Mouse (Mus musculus) layer of hippocampus, postnatal 10 days (tissue): ENCODE data around the gene Ercc5. TPM values are rescaled to one million over a fixed set of nuclear protein-coding genes. Genes with fewer than 3 reads are reported as not detected.

Source experiments
- DNase-seq, 2 experiments: peaks; one replicate each; pipeline ENCODE4 v3.0.0; 2021; ENCODE audit warnings: low spot score in 2 of 2
- total RNA-seq, 2 experiments: library from RNA; stranded (reverse); gene quantifications; 2 replicates each; pipeline ENCODE4 v1.2.3; 2021

Gene Ercc5
- total RNA-seq, 2 experiments from 2014 or later, result 22.2 to 25.3 TPM

DNA sequence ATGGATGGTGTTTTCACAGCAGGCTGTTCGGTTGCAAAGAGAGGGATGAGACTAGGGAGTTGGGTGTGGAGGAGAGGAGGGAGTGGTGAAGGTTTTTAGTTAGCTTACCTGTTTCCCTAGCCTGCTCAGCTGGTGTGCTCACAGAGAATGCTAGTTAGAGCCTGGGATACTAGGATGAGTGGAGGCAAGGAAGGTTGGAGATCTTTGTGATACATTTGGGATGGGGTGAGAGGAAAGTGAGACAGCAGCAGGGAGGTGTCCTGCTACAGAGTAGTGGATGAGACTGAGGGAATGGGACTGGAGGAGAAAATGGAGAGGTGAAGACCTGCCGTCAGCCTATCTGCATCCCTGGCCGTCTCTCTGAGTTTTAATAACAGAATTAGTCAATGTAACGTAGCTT lies 25.1 kb downstream of the Ercc5 start:
- no peak for DNase-seq

DNA sequence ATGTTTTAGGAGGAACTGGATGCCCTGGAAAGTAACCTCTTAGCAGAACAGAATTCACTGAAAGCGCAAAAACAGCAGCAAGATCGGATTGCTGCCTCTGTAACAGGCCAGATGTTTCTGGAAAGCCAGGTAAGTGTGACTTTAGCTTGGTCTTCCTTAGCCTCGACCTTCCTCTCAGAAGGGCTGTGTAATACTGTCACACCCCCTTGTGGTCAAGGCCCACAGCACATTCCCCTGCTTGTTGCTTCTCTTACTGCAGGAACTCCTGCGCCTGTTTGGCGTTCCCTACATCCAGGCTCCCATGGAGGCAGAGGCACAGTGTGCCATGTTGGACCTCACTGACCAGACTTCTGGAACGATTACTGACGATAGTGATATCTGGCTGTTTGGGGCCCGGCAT lies 26.4 kb downstream of the Ercc5 start:
- DNase-seq, result no peak

- no peak for DNase-seq
These were observed 30.5 kb downstream of the Ercc5 start for GRCm38 (mm10) chr1:44178086-44178485.

GRCm38 (mm10) chr1:44186396-44186795 lies 38.9 kb downstream of the Ercc5 start:
- no peak for DNase-seq

DNA sequence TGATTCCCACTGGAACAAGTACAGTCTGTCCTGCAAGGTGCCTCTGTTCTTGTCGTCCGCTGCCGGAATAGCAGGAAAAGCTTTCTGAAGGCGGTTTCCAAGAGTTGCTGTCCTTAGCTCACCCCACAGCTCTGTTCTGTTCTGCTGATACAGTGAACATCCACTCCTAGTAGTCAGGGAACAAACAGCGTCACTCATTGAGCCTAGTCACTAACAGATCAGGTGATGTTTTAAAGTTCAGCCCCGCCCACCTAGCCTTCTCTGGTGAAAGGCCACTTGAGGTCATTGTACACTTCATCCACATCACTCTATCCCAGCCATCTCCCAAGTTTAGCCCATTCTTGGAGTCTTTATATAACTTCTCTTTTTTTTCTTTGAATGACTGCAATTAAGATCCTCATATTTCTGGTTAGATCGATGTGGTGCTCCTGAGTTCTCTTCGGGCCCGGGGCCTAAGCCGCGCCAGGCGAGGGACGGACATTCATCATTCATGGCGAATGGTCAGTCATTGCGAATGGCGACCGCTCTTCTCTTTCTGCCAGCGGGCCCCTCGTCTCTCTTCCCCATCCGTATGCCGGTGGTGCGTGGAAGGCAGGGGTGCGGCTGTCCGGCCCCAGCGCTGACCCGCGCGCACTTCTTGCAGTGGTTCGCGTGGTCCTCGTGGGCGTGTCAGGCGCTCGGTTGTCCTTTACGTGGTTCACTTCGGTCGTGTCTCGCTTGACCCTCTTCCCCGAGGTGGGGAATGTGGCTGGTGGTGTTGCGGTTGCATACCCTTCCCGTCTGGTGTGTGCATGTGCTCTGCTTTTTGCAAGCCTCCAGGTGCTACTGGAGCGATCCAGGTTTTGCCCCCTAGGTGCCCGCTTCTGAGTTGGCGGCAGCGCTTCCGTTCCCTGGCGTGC lies 51.0 kb downstream of the Ercc5 start:
- DNase-seq, result peak; percentile 16 to 32

GRCm38 (mm10) chr1:44202876-44203275 lies 55.3 kb downstream of the Ercc5 start:
- DNase-seq, result no peak

GRCm38 (mm10) chr1:44214443-44214842 lies 66.9 kb downstream of the Ercc5 start:
- no peak for DNase-seq

- no peak for DNase-seq
These were observed 69.0 kb downstream of the Ercc5 start for GRCm38 (mm10) chr1:44216352-44217116.

DNA sequence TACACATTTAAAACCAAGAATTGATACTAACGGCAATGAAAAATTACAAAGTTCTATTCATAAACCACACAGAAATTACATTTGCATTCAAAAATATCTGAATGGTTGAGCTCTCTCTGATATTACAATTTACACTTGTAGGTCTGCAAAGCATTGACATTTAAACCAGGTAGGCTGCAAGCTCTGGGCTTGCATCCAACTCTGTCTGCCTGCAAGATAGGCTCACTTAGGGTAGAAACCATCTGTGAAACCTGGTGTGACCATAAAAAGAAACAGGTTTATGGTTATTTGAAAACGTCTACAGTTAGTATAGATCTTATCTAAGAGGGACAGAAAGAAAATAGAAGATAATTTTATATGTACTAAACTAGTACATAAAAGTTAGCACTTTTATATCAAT lies 69.6 kb downstream of the Ercc5 start:
- no peak for DNase-seq

DNA sequence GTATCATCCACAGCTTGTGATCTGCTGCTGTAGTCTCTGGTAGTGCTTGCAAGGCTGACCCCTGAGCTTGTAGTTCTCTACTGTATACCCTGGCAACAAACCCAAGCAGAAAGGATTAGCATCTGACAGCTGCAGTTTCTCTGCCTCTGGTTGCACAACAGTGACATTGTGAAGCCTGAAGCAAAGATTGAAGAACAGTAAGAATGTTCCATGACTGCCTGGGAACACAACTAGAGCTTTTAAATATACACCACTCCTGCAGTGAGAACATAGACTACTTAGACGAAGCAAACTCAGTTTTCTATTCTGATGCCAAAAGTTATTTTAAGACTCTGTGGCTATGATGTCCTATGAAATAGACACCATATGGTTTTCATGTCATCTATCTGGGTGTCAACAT lies 71.3 kb downstream of the Ercc5 start, which contains the start of gene Mettl21e:
Mettl21e (minus strand) TSS at position 86 of the 400 bp plus-strand sequence.
- DNase-seq, result no peak

- DNase-seq, result peak; percentile 57 to 71
These were observed 81.5 kb downstream of the Ercc5 start for GRCm38 (mm10) chr1:44229044-44229443.

Other genes with a start within 250 kb of the Ercc5 start
- gene Tpp2, start 214.1 kb upstream of the Ercc5 start, total RNA-seq, result 10 to 100 TPM; 55.9 to 59.9 TPM
- under 1 TPM; 0.49 to 0.50 TPM for gene Mettl21c, start 127.7 kb upstream of the Ercc5 start, total RNA-seq
- gene Gm8251, start 85.8 kb upstream of the Ercc5 start, total RNA-seq, result not detected
- 10 to 100 TPM in 1 of 2 experiments, 1 to 10 TPM in 1; 6.8 to 13.1 TPM for gene Tex30, start 45.3 kb upstream of the Ercc5 start, total RNA-seq
- 10 to 100 TPM; 11.6 to 13.1 TPM for gene Kdelc1, start 28.9 kb upstream of the Ercc5 start, total RNA-seq
- gene Bivm, start 28.8 kb upstream of the Ercc5 start, total RNA-seq, result 10 to 100 TPM; 37.3 to 41.6 TPM
- gene Mettl21e, start 71.2 kb downstream of the Ercc5 start, total RNA-seq, result not detected